Mouse (Mus musculus) G1E (cell line): Measurements from ENCODE around the gene Spata25.

Source experiments
- CTCF ChIP-seq: IDR thresholded peaks from 2 replicates; pipeline ENCODE4 v1.5.1; 2012; ENCODE audit warnings: low read depth, low read length, inconsistent platforms, mixed read lengths
- GATA2 ChIP-seq: IDR thresholded peaks from 2 replicates; pipeline ENCODE4 v1.6.1; 2012; ENCODE audit warnings: low read depth, low read length, inconsistent platforms, borderline replicate concordance

DNA sequence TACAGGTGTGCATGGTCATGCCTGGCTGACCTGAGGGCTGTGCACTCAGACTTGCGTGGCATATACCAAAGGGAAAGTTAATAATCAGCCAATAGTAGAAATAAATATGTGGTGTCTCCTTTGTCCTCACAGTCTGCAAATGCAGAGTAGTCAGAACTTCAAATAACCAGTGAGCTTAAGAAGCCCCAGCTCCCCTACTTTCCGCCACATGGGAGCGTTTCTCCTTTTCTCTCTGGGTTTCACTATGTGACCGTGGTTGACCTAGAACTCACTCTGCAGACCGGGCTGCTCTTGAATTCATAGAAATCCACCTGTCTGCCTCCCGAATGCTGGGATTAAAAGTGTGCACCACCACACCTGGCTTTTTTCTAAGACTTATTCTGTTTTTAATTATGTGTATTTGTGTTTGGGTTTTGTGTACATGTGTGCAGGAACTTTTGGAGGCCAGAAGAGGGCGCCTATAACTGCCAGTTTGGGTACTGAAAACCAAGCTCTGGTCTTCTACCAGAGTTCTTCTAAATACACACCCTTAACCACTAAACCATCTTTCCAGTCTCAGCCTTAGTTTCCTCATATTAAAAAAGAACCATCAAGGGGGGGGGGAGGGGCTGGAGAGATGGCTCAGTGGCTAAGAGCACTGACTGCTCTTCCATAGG, 44.3 kb downstream of the Spata25 start:
- TF ChIP-seq GATA2 = no peak
- TF ChIP-seq CTCF = no peak
